Mouse (Mus musculus) heart, postnatal 10 days (tissue): Measurements from ENCODE around the gene Amelx. TPM values are rescaled to one million over a fixed set of nuclear protein-coding genes. Genes with fewer than 3 reads are reported as not detected.

Experiments
- DNase-seq, 2 experiments: peaks; one replicate each; pipeline ENCODE4 v3.0.0; 2021
- intact Hi-C: fragments of 180-260 bp; cut with DNase I; formaldehyde crosslinking; loops from one replicate; pipeline ENCODE4 v1.15.1; 2025
- total RNA-seq, 2 experiments: library from RNA; stranded (reverse); gene quantifications; 2 replicates each; pipeline ENCODE4 v1.2.3; 2021

Gene Amelx
- total RNA-seq: not detected

DNA sequence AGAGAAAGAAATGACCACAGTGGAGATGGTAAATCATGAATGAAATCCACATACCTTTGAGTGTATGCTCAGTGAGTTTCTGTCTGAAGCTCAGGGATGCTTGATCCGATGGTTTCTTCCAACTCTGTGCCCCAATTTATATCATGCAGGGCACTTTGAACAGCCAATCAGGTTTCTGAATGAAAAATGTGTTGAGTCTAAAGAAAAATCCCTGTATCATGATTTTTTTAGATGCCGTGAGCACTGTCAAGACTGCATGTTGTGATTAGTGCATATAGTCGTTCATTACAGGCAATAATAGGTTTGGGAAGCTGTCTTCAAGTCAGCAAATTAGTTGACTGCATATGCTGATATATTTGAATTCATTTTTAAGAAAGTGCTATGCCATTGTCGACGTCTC lies at the start of gene Amelx:
Gene Amelx (minus strand): TSS at position 101 of the 400 bp plus-strand sequence.
- no peak for DNase-seq
- intact Hi-C loops: no loop called here

DNA sequence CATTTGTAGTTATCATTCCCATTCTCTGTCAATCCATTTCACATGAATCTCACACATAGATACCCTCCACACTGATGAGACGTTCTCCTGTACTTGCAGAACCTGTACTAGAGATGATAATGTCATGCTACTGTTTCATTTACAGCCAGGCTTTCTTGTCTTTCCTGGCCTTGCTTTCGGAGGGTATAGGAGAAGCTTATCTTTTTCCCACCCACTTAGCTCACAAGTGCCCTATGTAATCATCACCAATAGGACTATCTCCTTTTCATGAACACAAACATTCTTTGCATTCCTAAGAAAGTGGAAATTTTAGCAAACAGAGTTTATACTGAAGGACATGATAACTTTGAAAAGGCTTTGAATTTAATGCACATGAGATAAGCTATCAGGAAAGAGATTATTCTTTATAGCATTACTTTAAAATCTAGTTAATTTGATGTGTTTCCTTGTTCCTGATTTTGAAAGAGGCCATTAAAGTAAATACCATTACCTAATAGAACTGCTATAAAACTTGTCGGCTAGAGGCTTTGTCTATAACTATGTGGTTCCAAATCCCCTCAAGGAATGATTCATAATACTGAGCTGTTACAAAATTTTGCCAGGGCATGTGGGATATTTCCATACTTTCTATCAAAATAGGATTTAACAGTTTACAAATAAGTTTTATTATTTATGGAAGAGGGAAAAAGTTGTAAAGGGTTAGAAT lies 35.5 kb upstream of the Amelx start:
- DNase-seq: no peak

DNA sequence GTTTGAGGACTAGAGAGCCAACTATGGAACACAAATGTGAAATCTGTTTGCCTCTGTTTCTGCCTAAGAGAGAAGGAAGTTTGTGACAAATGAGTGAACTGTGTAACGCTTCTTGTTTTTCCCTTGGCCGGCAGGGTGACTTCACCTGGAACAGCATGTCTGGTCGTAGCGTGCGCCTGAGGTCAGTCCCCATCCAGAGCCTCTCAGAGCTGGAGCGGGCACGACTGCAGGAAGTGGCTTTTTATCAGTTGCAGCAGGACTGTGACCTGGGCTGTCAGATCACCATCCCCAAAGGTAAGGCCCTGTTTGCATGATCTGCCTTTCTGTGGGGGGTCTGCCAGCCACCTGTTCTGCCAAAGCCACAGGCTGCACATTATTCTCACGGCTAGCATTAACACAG lies 33.1 kb upstream of the Amelx start:
- intact Hi-C loops: no loop called here
- no peak for DNase-seq

More for the DNA sequence above, 35.5 kb upstream of the Amelx start:
- intact Hi-C loops: no loop called here

DNA sequence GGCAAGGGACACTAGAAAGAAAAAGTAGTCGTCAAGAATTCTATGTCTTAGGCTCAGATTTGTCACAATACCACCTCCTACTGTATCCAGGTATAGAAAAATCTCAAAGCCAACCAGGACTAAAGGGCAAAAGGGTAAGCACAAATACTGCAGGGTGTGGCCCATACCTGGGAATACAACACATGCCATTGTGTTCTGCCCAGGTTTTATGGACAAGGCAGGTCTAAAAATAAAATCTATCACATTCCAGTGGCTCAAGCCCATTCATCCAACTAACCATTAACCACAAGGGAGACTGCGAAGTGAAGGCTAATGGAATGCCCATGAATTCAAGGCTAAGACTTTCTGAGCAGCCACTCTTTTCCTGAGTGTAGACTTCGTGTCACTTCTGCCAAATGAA lies 23.0 kb upstream of the Amelx start:
- intact Hi-C loops: no loop called here
- no peak for DNase-seq

DNA sequence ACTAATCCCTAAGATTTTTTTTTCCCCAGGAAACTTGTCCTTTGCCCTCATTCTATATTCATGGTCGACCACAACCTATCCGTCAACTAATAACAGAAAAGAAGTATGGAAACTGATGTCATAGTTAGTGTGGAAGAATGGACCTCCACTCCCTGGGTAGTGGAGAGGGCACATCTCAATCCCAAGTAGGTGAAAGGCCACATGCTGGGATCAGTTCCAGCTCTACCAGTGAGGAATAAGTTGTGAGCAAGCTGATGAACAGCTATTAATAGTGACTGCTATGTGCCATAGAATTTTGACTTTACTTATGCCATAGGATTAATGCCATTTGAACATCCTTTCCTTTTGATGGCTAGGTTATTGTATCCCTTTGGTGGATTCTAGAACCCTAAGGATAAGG lies 8.4 kb downstream of the Amelx start:
- DNase-seq: peak; percentile 52 to 55
- intact Hi-C loops: no loop called here

DNA sequence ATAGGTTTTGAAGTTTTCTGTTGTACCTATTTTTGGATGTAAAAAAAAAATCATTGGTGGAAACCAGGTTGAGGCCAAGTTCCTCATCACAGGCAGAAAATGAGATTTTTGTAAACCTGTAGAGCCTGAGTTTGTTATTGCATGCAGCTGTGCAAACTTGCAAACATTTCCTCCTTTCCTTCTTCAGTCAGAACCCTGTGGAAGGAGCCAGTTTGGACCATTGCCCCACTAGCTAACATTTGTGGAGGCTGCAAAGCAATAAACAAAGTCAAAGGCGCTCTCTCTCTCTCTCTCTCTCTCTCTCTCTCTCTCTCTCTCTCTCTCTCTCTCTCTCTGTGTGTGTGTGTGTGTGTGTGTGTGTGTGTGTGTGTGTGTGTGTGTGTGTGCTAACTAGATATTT lies 13.2 kb downstream of the Amelx start:
- intact Hi-C loops: no loop called here
- peak; percentile 21 to 32 for DNase-seq

DNA sequence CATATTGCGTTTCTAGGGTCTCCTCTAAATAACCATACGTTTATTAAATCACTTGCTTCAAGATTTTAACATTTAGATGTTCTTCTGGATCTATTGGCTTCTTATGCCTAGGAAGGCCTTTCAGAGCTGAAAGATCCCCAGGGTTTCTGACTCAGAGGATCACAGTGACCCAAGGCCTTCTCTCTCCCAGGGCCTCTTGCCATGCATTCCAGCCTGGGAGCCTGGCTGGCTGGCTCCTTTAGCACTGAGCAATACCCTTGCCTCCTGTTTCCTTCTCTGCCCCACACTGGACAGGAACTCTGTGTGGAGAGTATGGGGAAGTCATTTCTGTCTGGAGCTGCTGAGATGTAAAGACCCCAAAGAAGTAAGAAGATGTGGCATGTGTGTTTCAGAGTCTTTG lies 16.0 kb downstream of the Amelx start:
- no peak for DNase-seq
- intact Hi-C loops: no loop called here

DNA sequence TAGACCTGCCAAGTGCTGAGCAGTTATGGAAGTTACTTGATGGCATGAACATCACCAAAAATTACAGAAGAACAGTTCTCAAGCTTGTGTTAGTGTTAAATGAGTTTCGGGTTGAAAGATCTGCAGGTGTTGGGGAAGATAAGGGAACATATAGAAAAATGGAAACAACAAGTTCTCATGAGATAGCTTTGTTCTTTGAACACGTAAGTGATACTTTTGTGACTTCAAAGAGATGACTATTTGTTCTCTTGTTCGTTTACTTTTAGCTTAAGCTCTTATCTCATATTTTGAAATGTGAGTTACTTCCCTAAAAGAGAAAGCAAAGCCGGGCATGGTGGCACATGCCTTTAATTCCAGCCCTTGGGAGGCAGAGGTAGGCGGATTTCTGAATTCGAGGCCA lies 28.6 kb downstream of the Amelx start:
- intact Hi-C loops: no loop called here
- DNase-seq: no peak

DNA sequence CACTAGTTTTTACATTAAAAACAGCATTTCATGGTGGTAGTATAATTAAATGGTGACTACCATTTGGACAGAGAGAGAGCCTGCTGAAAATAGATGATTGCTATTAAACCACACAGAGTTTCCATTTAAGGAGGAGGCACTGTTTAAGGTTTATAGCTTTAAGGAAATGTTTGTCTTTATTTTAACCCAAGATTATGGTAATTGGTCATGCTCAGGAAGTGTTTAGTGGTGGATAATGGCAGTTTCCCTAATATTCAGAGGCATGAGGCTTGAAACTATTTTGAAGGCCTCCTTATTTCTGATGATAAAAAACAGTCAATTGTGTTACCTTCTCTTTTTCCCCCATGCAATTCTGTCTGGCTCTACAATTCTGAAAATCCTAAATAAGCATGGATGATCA lies 33.2 kb downstream of the Amelx start:
- intact Hi-C loops: no loop called here
- no peak for DNase-seq

DNA sequence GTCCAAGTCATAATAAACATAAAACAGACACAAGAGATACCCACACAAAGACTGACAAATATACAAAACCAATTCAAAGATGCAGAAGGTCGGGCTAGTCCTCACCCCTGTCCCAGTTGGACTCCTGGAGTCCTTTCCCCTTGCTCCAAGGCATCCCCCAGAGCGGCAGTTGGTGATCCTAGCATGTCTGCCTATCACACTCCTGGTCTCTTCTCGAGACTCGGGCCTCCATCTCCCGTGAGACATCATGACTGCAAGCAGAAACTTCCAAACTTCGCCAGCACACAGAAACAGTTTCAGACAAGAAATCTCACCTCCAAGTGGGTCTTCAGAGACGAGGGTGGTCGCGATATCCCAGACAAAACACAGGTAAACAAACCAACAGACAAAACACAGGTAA lies 46.5 kb downstream of the Amelx start:
- intact Hi-C loops: no loop called here
- DNase-seq: no peak

DNA sequence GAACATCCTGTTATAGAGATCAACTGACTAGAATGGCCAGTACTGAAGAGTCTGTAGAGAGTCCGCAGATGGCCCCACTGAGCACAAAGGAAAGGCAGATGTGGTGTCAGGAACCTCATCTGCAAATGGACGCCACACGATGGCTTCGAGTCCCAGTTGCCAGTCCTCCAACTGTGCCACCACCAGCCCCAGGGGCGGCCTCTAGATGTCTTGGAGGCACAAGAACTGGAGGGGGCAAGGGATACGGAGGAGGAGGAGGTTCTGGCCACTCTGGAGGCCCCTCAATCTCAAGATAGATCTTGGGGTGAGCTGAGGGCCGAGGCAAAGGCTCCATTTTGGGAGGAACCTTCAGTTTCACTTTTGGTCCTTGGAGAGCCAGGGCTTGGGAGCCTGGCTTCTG lies 47.2 kb downstream of the Amelx start:
- DNase-seq: no peak
- intact Hi-C loops: no loop called here

Other genes starting within 250 kb of the Amelx start
- 10 to 100 TPM; 65.7 to 70.4 TPM for gene Hccs, start 133.2 kb upstream of the Amelx start, total RNA-seq